21 mouse cellular contexts compared by ENCODE assay signal in genomic region chr13:117237111-117237510, GRCm38 (mm10). TPM values are rescaled to one million over a fixed set of nuclear protein-coding genes. Genes with fewer than 3 reads are reported as not detected.
A peak's percentile ranks its signal among the peaks of the same experiment; 100 is the strongest.
DNase-seq lines count a peak whose midpoint lies in the region; ATAC-seq and TF ChIP-seq lines count a peak whose summit lies in the region.
"Had no signal": no experiment of that assay in that cellular context is flagged by ENCODE, and none has a peak within 500 bp of the region (broad histone marks: within the 10 kb centered on the region; RNA-seq: fewer than 3 reads in every experiment).

No protein-coding gene starts in this region.

- ATAC-seq in liver, embryonic 14.5 days (ENCODE audit: insufficient read depth) = 0 out of 2 replicates have a peak, but pooled peaks have one; percentile 28
- ATAC-seq in megakaryocyte progenitor cell, adult 5-6 weeks (replicated peaks; ENCODE audit: poor library complexity) = peak; percentile 73

- no peak overlapping the region for H3K4me3 ChIP-seq in liver, embryonic 14.5 days (ENCODE audit: insufficient read depth in 1 of 2, low read depth in 2 of 2, low read length in 2 of 2)
- H3K4me3 ChIP-seq in bone marrow macrophage, adult 2 months (ENCODE audit: insufficient read depth, low read length) = no peak overlapping the region
- H3K4me3 ChIP-seq: embryonic facial prominence, embryonic 13.5 days; heart, embryonic 15.5 days; limb, embryonic 10.5 days; neural tube, embryonic 12.5 days had no signal

- H3K36me3 ChIP-seq in liver, embryonic 14.5 days (replicated peaks; ENCODE audit: control insufficient read depth, insufficient read depth, low read depth) = no peaks in the 10 kb centered on the region
- H3K36me3 ChIP-seq: embryonic facial prominence, embryonic 13.5 days; heart, embryonic 15.5 days; limb, embryonic 10.5 days; neural tube, embryonic 12.5 days had no signal

- 47% methylated on average over 4 of the region's 4 CpGs for WGBS in liver, embryonic 14.5 days (ENCODE audit: insufficient replicate concordance)

- no peak for DNase-seq in liver, embryonic 14.5 days (ENCODE audit: low read depth in 3 of 3, low spot score in 3 of 3)
- DNase-seq in liver = no peak
- peak; percentile 70 to 72 for DNase-seq in B cell, adult 2 months
- no peak for DNase-seq in frontal cortex, adult 2 months (ENCODE audit: extremely low spot score in 1 of 2, low spot score in 1 of 2)
- no peak for DNase-seq in thymus, postnatal 36 days
- DNase-seq in lung, postnatal 25 days (ENCODE audit: low spot score) = no peak
- DNase-seq: adrenal gland, adult 8-10 months; cerebellum, adult 18-20 months; cerebellum, postnatal 36 days; kidney, adult 9 months; lung, adult 18-20 months; thymus, postnatal 4 days had no signal

- H3K4me2 ChIP-seq in liver, embryonic 14.5 days (ENCODE audit: low read depth) = no peak overlapping the region
- H3K4me2 ChIP-seq: embryonic facial prominence, embryonic 13.5 days; heart, embryonic 15.5 days; neural tube, embryonic 12.5 days had no signal

- H3K4me1 ChIP-seq in liver, embryonic 14.5 days (replicated peaks; ENCODE audit: control insufficient read depth in 2 of 2, insufficient read depth in 2 of 2, low read length in 1 of 2) = no peaks in the 10 kb centered on the region
- H3K4me1 ChIP-seq in bone marrow macrophage, adult 2 months (ENCODE audit: control insufficient read depth, insufficient read depth, low read length) = peaks cover 51% of the 10 kb centered on the region

- H3K27me3 ChIP-seq in liver, embryonic 14.5 days (ENCODE audit: control insufficient read depth, insufficient read depth, low read length) = no peaks in the 10 kb centered on the region
- H3K27me3 ChIP-seq: embryonic facial prominence, embryonic 13.5 days; heart, embryonic 15.5 days; neural tube, embryonic 12.5 days had no signal

- TF ChIP-seq CTCF in liver, embryonic 14.5 days (IDR thresholded peaks at IDR 0.05; ENCODE audit: low read depth) = no peak
- TF ChIP-seq CTCF in bone marrow macrophage, adult 2 months (IDR thresholded peaks at IDR 0.05; ENCODE audit: low read depth, low read length) = no peak

- TF ChIP-seq POLR2A in bone marrow macrophage, adult 2 months (IDR thresholded peaks at IDR 0.05; ENCODE audit: borderline replicate concordance, low read depth, low read length) = no peak

- no peaks in the 10 kb centered on the region for H3K9me3 ChIP-seq in liver, embryonic 14.5 days (ENCODE audit: control insufficient read depth, low read length)
- H3K9me3 ChIP-seq: embryonic facial prominence, embryonic 13.5 days; heart, embryonic 15.5 days; limb, embryonic 10.5 days; neural tube, embryonic 12.5 days had no signal

- no peak overlapping the region for H3K27ac ChIP-seq in liver, embryonic 14.5 days
- peak overlapping the region; percentile 69 for H3K27ac ChIP-seq in bone marrow macrophage, adult 2 months (ENCODE audit: insufficient read depth, low read depth, low read length)
- H3K27ac ChIP-seq: embryonic facial prominence, embryonic 13.5 days; heart, embryonic 15.5 days; limb, embryonic 10.5 days; neural tube, embryonic 12.5 days had no signal

- TF ChIP-seq EP300 in liver, embryonic 14.5 days (IDR thresholded peaks at IDR 0.05; ENCODE audit: low read depth) = no peak

- H3K9ac ChIP-seq in liver, embryonic 14.5 days (replicated peaks) = no peak overlapping the region
- H3K9ac ChIP-seq: embryonic facial prominence, embryonic 13.5 days; heart, embryonic 15.5 days; neural tube, embryonic 12.5 days had no signal

RNA-seq across cellular contexts. Expression of gene Gm17509, which starts 16.2 kb away (rescaled TPM):
- 0.02 and 0.07 TPM in 2 replicates for polyA plus RNA-seq in liver, embryonic 14.5 days (2012; rRNA removed)
- not detected in 2 replicates for polyA plus RNA-seq in liver, embryonic 14.5 days (2014; fragmentation: Nextera tagmentation; extraction: Ambion mirVana)
- polyA plus RNA-seq in bone marrow macrophage, adult 2 months (2012; ENCODE audit: insufficient read depth, insufficient read length, missing spikeins) = 0.45 TPM in 1 of 2 replicates, not detected in the other
- total RNA-seq in megakaryocyte progenitor cell, adult 5-6 weeks (2015) = 0.12 and 0.34 TPM in 2 replicates
- total RNA-seq in megakaryocyte progenitor cell, adult 5-6 weeks (2017) = 0.25 and 0.74 TPM in 2 replicates
- polyA plus RNA-seq in frontal cortex, adult 2 months (2012; rRNA removed) = 1.2 TPM in 2 replicates
- total RNA-seq: megakaryocyte-erythroid progenitor cell, adult 5-6 weeks had no signal
- polyA plus RNA-seq: heart, embryonic 15.5 days; intestine, embryonic 14.5 days; large intestine, adult 2 months had no signal

RNA-seq across cellular contexts. Expression of gene Emb, which starts 28.8 kb away (rescaled TPM):
- 5.4 and 10.6 TPM in 2 replicates for polyA plus RNA-seq in liver, embryonic 14.5 days (2012; rRNA removed)
- 14.5 and 20.9 TPM in 2 replicates for polyA plus RNA-seq in liver, embryonic 14.5 days (2014; fragmentation: Nextera tagmentation; extraction: Ambion mirVana)
- polyA plus RNA-seq in bone marrow macrophage, adult 2 months (2012; ENCODE audit: insufficient read depth, insufficient read length, missing spikeins) = 271 and 273 TPM in 2 replicates
- total RNA-seq in megakaryocyte progenitor cell, adult 5-6 weeks (2015) = 420 and 495 TPM in 2 replicates
- 530 and 572 TPM in 2 replicates for total RNA-seq in megakaryocyte progenitor cell, adult 5-6 weeks (2017)
- polyA plus RNA-seq in frontal cortex, adult 2 months (2012; rRNA removed) = 12.2 and 12.9 TPM in 2 replicates

Comparison
In these comparisons a context has a peak if more than half of its experiments do, and no peak if none do; other contexts are left out.
1. DNase-seq: peak in B cell, adult 2 months (2 of 2); none in liver, embryonic 14.5 days (0 of 3), liver (single experiment), frontal cortex, adult 2 months (0 of 2), thymus, postnatal 36 days (0 of 2) and lung, postnatal 25 days (single experiment).
2. RNA of gene Emb, which starts 28.8 kb away (polyA plus RNA-seq): 271 to 273 TPM in bone marrow macrophage, adult 2 months; 5.4 to 20.9 TPM in liver, embryonic 14.5 days and 12.2 to 12.9 TPM in frontal cortex, adult 2 months; every median in the first group is over 10 times any median in the second.